Mouse (Mus musculus) erythroid progenitor cell, adult 5-6 weeks (primary cell): ENCODE measurements around the gene Ankrd52. TPM values are rescaled to one million over a fixed set of nuclear protein-coding genes. Genes with fewer than 3 reads are reported as not detected.
A peak's percentile ranks its signal among the peaks of the same experiment; 100 is the strongest.

Experiments used
- ATAC-seq: replicated peaks from 2 replicates; pipeline ENCODE4 v1.8.0; 2016; ENCODE audit warnings: moderate number of reproducible peaks, mild to moderate bottlenecking, moderate TSS enrichment, inconsistent platforms; ENCODE audit not compliant: poor library complexity, low FRiP score, severe bottlenecking
- total RNA-seq, 2 experiments: library from RNA; stranded (forward) in 1 of 2; stranded (reverse) in 1 of 2; fragments of 150-400 nt in 1 of 2; fragments of 186-747, 209-891 nt in 1 of 2; gene quantifications; 2 replicates each; pipeline versions ENCODE4 v1.2.3 to v1.2.4; 2015 to 2017; ENCODE audit warnings: low replicate concordance in 2 of 2

The Ankrd52 gene
- total RNA-seq, 2 experiments from 2014 or later: 10.2 to 20.5 TPM

GRCm38 (mm10) chr10:128429454-128429853 is 52.5 kb downstream of the Ankrd52 start:
- no peak for ATAC-seq

GRCm38 (mm10) chr10:128433417-128433816 is 56.5 kb downstream of the Ankrd52 start:
- ATAC-seq: no peak

- no peak for ATAC-seq
Observed at GRCm38 (mm10) chr10:128434681-128435080, 57.8 kb downstream of the Ankrd52 start.

- ATAC-seq: no peak
Observed at GRCm38 (mm10) chr10:128435186-128435823, 58.4 kb downstream of the Ankrd52 start.

- no peak for ATAC-seq
Observed at GRCm38 (mm10) chr10:128435873-128436272, 59.0 kb downstream of the Ankrd52 start.

GRCm38 (mm10) chr10:128436376-128436775 is 59.5 kb downstream of the Ankrd52 start:
- no peak for ATAC-seq

GRCm38 (mm10) chr10:128438675-128439279 is 61.9 kb downstream of the Ankrd52 start:
- no peak for ATAC-seq

- ATAC-seq: 0 out of 2 replicates have a peak, but pooled peaks have one; percentile 29
Observed at GRCm38 (mm10) chr10:128440407-128440806, 63.5 kb downstream of the Ankrd52 start.

- ATAC-seq: no peak
Observed at GRCm38 (mm10) chr10:128441324-128442119, 64.6 kb downstream of the Ankrd52 start.

GRCm38 (mm10) chr10:128442718-128443117 is 65.8 kb downstream of the Ankrd52 start:
- ATAC-seq: no peak

GRCm38 (mm10) chr10:128444354-128444753 is 67.4 kb downstream of the Ankrd52 start:
- ATAC-seq: no peak

- no peak for ATAC-seq
Observed at GRCm38 (mm10) chr10:128445407-128445806, 68.5 kb downstream of the Ankrd52 start.

- ATAC-seq: no peak
Observed at GRCm38 (mm10) chr10:128451014-128451413, 74.1 kb downstream of the Ankrd52 start.

GRCm38 (mm10) chr10:128454471-128454870 is 77.6 kb downstream of the Ankrd52 start:
- ATAC-seq: no peak

- ATAC-seq: 0 out of 2 replicates have a peak, but pooled peaks have one; percentile 35
Observed at GRCm38 (mm10) chr10:128455280-128455679, 78.4 kb downstream of the Ankrd52 start.

- ATAC-seq: no peak
Observed at GRCm38 (mm10) chr10:128457676-128458075, 80.8 kb downstream of the Ankrd52 start.

Other genes with a start within 250 kb of the Ankrd52 start
- gene Rbms2, start 196.8 kb upstream of the Ankrd52 start, total RNA-seq (2015; ENCODE audit: low replicate concordance): 1.8 and 5.4 TPM in 2 replicates
- gene Rbms2, start 196.8 kb upstream of the Ankrd52 start, total RNA-seq (2017; ENCODE audit: low replicate concordance): 7.0 and 7.1 TPM in 2 replicates
- 12.6 TPM in 1 of 2 replicates, not detected in the other for gene Gls2, start 182.7 kb upstream of the Ankrd52 start, total RNA-seq (2015; ENCODE audit: low replicate concordance)
- not detected in 2 replicates for gene Gls2, start 182.7 kb upstream of the Ankrd52 start, total RNA-seq (2017; ENCODE audit: low replicate concordance)
- gene Spryd4, start 165.3 kb upstream of the Ankrd52 start, total RNA-seq (2015; ENCODE audit: low replicate concordance): 2.1 and 3.6 TPM in 2 replicates
- 1.2 and 3.1 TPM in 2 replicates for gene Spryd4, start 165.3 kb upstream of the Ankrd52 start, total RNA-seq (2017; ENCODE audit: low replicate concordance)
- not detected in 2 replicates for gene Mip, start 151.3 kb upstream of the Ankrd52 start, total RNA-seq (2015; ENCODE audit: low replicate concordance)
- gene Mip, start 151.3 kb upstream of the Ankrd52 start, total RNA-seq (2017; ENCODE audit: low replicate concordance): not detected in 2 replicates
- 32.1 and 41.1 TPM in 2 replicates for gene Timeless, start 145.1 kb upstream of the Ankrd52 start, total RNA-seq (2015; ENCODE audit: low replicate concordance)
- 43.4 and 53.9 TPM in 2 replicates for gene Timeless, start 145.1 kb upstream of the Ankrd52 start, total RNA-seq (2017; ENCODE audit: low replicate concordance)
- gene Apon, start 123.0 kb upstream of the Ankrd52 start, total RNA-seq (2015; ENCODE audit: low replicate concordance): 2.9 and 4.7 TPM in 2 replicates
- gene Apon, start 123.0 kb upstream of the Ankrd52 start, total RNA-seq (2017; ENCODE audit: low replicate concordance): 1.7 TPM in 1 of 2 replicates, not detected in the other
- gene Apof, start 108.4 kb upstream of the Ankrd52 start, total RNA-seq (2015; ENCODE audit: low replicate concordance): not detected in 2 replicates
- not detected in 2 replicates for gene Apof, start 108.4 kb upstream of the Ankrd52 start, total RNA-seq (2017; ENCODE audit: low replicate concordance)
- gene Stat2, start 106.6 kb upstream of the Ankrd52 start, total RNA-seq (2015; ENCODE audit: low replicate concordance): 35.6 and 37.5 TPM in 2 replicates
- 30.0 and 40.0 TPM in 2 replicates for gene Stat2, start 106.6 kb upstream of the Ankrd52 start, total RNA-seq (2017; ENCODE audit: low replicate concordance)
- gene Il23a, start 78.4 kb upstream of the Ankrd52 start, total RNA-seq (2015; ENCODE audit: low replicate concordance): not detected in 2 replicates
- gene Il23a, start 78.4 kb upstream of the Ankrd52 start, total RNA-seq (2017; ENCODE audit: low replicate concordance): 0.39 TPM in 1 of 2 replicates, not detected in the other
- gene Pan2, start 73.8 kb upstream of the Ankrd52 start, total RNA-seq (2015; ENCODE audit: low replicate concordance): 34.8 and 42.9 TPM in 2 replicates
- 27.0 and 27.5 TPM in 2 replicates for gene Pan2, start 73.8 kb upstream of the Ankrd52 start, total RNA-seq (2017; ENCODE audit: low replicate concordance)
- gene Cnpy2, start 54.7 kb upstream of the Ankrd52 start, total RNA-seq (2015; ENCODE audit: low replicate concordance): 40.7 and 44.4 TPM in 2 replicates
- 29.4 and 38.9 TPM in 2 replicates for gene Cnpy2, start 54.7 kb upstream of the Ankrd52 start, total RNA-seq (2017; ENCODE audit: low replicate concordance)
- 92.3 and 106 TPM in 2 replicates for gene Cs, start 39.4 kb upstream of the Ankrd52 start, total RNA-seq (2015; ENCODE audit: low replicate concordance)
- gene Cs, start 39.4 kb upstream of the Ankrd52 start, total RNA-seq (2017; ENCODE audit: low replicate concordance): 58.9 and 60.6 TPM in 2 replicates
- 1.1 and 14.3 TPM in 2 replicates for gene Coq10a, start 8.1 kb upstream of the Ankrd52 start, total RNA-seq (2015; ENCODE audit: low replicate concordance)
- 2.3 and 3.3 TPM in 2 replicates for gene Coq10a, start 8.1 kb upstream of the Ankrd52 start, total RNA-seq (2017; ENCODE audit: low replicate concordance)
- not detected in 2 replicates for gene Slc39a5, start 24.1 kb downstream of the Ankrd52 start, total RNA-seq (2015; ENCODE audit: low replicate concordance)
- gene Slc39a5, start 24.1 kb downstream of the Ankrd52 start, total RNA-seq (2017; ENCODE audit: low replicate concordance): not detected in 2 replicates
- 28.5 TPM in 2 replicates for gene Nabp2, start 34.4 kb downstream of the Ankrd52 start, total RNA-seq (2015; ENCODE audit: low replicate concordance)
- 13.1 and 15.5 TPM in 2 replicates for gene Nabp2, start 34.4 kb downstream of the Ankrd52 start, total RNA-seq (2017; ENCODE audit: low replicate concordance)
- 3.4 and 11.5 TPM in 2 replicates for gene Rnf41, start 34.5 kb downstream of the Ankrd52 start, total RNA-seq (2015; ENCODE audit: low replicate concordance)
- 4.0 and 4.4 TPM in 2 replicates for gene Rnf41, start 34.5 kb downstream of the Ankrd52 start, total RNA-seq (2017; ENCODE audit: low replicate concordance)
- gene Smarcc2, start 82.1 kb downstream of the Ankrd52 start, total RNA-seq (2015; ENCODE audit: low replicate concordance): 70.4 and 112 TPM in 2 replicates
- gene Smarcc2, start 82.1 kb downstream of the Ankrd52 start, total RNA-seq (2017; ENCODE audit: low replicate concordance): 101 and 117 TPM in 2 replicates
- gene Myl6, start 117.0 kb downstream of the Ankrd52 start, total RNA-seq (2015; ENCODE audit: low replicate concordance): 353 and 444 TPM in 2 replicates
- 506 and 519 TPM in 2 replicates for gene Myl6, start 117.0 kb downstream of the Ankrd52 start, total RNA-seq (2017; ENCODE audit: low replicate concordance)
- 4.0 TPM in 1 of 2 replicates, not detected in the other for gene Myl6b, start 121.6 kb downstream of the Ankrd52 start, total RNA-seq (2015; ENCODE audit: low replicate concordance)
- 0.51 TPM in 1 of 2 replicates, not detected in the other for gene Myl6b, start 121.6 kb downstream of the Ankrd52 start, total RNA-seq (2017; ENCODE audit: low replicate concordance)
- gene Esyt1, start 148.8 kb downstream of the Ankrd52 start, total RNA-seq (2015; ENCODE audit: low replicate concordance): 23.4 and 27.2 TPM in 2 replicates
- gene Esyt1, start 148.8 kb downstream of the Ankrd52 start, total RNA-seq (2017; ENCODE audit: low replicate concordance): 29.7 and 30.8 TPM in 2 replicates
- 0.72 and 2.9 TPM in 2 replicates for gene Zc3h10, start 170.7 kb downstream of the Ankrd52 start, total RNA-seq (2015; ENCODE audit: low replicate concordance)
- gene Zc3h10, start 170.7 kb downstream of the Ankrd52 start, total RNA-seq (2017; ENCODE audit: low replicate concordance): 5.9 and 6.4 TPM in 2 replicates
- 1,611 and 1,688 TPM in 2 replicates for gene Rpl41, start 172.2 kb downstream of the Ankrd52 start, total RNA-seq (2015; ENCODE audit: low replicate concordance)
- gene Rpl41, start 172.2 kb downstream of the Ankrd52 start, total RNA-seq (2017; ENCODE audit: low replicate concordance): 704 and 1,169 TPM in 2 replicates
- 122 and 141 TPM in 2 replicates for gene Pa2g4, start 188.9 kb downstream of the Ankrd52 start, total RNA-seq (2015; ENCODE audit: low replicate concordance)
- gene Pa2g4, start 188.9 kb downstream of the Ankrd52 start, total RNA-seq (2017; ENCODE audit: low replicate concordance): 87.7 and 97.9 TPM in 2 replicates
- gene Erbb3, start 212.5 kb downstream of the Ankrd52 start, total RNA-seq (2015; ENCODE audit: low replicate concordance): 0.84 and 1.1 TPM in 2 replicates
- 0.39 and 0.53 TPM in 2 replicates for gene Erbb3, start 212.5 kb downstream of the Ankrd52 start, total RNA-seq (2017; ENCODE audit: low replicate concordance)
- 581 and 593 TPM in 2 replicates for gene Rps26, start 249.6 kb downstream of the Ankrd52 start, total RNA-seq (2015; ENCODE audit: low replicate concordance)
- 151 and 338 TPM in 2 replicates for gene Rps26, start 249.6 kb downstream of the Ankrd52 start, total RNA-seq (2017; ENCODE audit: low replicate concordance)